Mouse (Mus musculus) inflammation-experienced regulatory T-cells, adult 6 months (primary cell): ENCODE results near the gene Mboat2. TPM values are rescaled to one million over a fixed set of nuclear protein-coding genes. Genes with fewer than 3 reads are reported as not detected.

Source experiments
- ATAC-seq: one replicate; pipeline ENCODE4 v1.8.0; 2017
- polyA plus RNA-seq, 3 experiments: library from polyadenylated mRNA; unstranded; fragments of 100-300 nt; shearing (Covaris generic); gene quantifications; one replicate each; pipeline ENCODE4 v1.2.1; 2017

Gene Mboat2
- polyA plus RNA-seq = not detected

DNA sequence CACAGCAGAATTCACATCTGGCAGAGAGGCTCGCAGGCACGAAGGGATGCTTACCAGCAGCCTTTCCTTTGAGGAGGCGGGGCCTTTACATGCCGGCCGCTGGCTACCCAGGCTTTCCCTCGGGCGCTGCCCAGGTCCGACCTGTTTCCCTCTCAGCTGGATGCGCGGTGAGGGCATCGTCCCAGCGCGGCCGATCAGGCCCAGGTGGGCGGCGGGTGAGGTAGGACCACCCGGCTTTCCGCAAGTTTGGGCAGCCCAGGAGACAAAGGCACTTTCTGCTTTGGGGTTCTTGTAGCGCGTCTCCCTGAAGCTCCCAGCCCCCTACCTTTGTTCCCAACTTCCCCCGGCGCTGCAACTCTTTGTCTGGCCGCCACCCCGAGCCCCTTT is at the start of gene Mboat2:
TSS of gene Mboat2 (plus strand) at position 114 of the 387 bp plus-strand sequence.
- peak; percentile 5 for ATAC-seq

DNA sequence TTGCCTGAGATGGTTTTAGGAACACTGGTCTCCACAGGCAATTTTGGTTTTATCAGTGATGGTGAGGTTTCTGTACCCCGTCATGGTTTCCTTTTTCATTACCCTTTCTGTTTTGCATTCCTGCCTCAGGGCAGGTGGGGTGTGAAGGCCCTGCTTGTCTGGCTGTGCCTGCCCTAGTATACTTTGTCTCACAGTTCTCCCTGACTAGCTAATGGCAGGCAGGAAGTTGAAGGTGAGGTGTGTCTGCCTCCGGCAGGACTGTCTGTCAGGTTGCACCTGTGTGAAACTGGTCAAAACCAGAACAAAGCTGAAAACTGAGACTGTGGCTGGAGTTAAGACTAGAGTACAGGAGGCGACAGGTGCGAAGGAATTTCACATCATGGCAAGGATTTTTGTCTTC is 46.9 kb upstream of the Mboat2 start:
- no peak for ATAC-seq

- no peak for ATAC-seq
Measured at GRCm38 (mm10) chr12:24785882-24786281, 44.8 kb upstream of the Mboat2 start.

DNA sequence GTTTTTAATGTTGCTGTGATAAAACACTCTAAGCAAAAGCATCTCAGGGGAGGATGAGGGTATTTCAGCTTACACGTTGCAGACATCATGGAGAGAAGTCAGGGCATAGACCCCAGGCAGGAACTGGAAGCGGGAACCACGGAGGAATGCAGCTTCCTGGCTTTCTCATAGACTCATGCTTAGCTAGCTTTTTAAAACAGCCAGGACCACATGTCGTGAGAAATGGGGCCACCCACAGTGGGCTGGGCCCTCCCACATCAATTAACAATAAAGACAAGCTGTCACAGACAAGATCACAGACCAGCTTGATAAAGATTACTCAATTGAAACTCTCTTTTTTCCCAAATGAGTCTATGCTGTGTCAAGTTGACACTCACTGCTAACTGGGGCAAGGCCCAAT is 44.4 kb upstream of the Mboat2 start:
- no peak for ATAC-seq

DNA sequence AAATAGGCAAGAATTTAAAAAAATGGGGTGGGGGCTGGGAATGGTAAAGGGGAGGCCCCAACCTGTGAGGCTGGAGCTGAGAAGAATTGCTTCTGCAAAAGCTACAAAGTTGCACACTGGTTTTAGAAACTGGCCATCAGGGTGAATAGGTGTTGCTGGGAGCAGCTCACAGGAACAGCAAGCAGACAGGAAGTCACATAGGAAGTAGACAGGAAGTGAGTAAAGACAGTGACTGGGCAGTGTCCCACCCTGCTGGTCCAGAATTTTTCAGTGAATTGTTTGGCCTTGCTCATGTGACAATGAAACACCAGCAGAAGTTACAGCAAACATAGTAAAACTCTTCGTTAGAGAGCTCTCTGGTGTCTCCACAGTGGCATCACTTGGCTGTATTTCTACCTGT is 41.0 kb upstream of the Mboat2 start:
- ATAC-seq = no peak

GRCm38 (mm10) chr12:24811230-24811629 is 19.4 kb upstream of the Mboat2 start:
- no peak for ATAC-seq

DNA sequence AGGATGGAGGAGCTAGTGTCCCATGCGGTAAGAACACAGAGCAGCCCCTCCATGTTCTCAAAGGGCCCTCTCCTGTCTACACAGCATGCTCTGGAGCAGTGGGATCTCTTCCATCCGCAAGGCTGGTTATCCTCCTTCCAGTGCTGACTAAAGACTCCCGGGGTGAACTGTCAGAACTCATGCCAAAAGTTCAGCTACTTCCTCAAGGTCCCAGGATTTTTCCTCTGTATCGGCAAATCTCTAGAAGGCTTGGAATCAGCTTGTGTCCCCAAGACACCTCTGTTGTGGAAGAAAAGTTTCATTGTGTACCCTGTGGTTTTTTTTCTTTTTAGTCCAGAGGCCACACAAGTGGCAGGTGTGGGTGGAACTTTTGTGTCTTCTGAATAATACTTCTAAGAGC is 18.8 kb upstream of the Mboat2 start:
- ATAC-seq = no peak

DNA sequence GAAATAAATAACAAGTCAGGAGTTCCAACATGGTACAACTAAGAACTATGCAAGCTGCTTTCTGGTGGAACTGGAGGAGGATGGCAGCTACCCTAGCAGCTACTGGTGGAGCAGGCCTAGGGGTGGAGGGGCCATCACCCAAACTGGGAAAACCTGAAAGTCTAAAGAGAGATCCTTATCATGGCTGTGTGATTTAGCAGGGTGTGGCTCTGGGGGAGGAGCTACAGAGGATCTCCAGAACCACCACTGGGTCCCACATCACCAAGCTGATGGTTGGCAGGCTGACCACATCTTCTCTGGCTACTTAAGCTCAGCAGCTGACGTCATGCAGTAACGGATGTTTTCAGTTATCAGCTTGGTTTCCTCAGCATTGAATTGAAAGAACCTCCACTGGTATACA is 7.8 kb upstream of the Mboat2 start:
- ATAC-seq = no peak

DNA sequence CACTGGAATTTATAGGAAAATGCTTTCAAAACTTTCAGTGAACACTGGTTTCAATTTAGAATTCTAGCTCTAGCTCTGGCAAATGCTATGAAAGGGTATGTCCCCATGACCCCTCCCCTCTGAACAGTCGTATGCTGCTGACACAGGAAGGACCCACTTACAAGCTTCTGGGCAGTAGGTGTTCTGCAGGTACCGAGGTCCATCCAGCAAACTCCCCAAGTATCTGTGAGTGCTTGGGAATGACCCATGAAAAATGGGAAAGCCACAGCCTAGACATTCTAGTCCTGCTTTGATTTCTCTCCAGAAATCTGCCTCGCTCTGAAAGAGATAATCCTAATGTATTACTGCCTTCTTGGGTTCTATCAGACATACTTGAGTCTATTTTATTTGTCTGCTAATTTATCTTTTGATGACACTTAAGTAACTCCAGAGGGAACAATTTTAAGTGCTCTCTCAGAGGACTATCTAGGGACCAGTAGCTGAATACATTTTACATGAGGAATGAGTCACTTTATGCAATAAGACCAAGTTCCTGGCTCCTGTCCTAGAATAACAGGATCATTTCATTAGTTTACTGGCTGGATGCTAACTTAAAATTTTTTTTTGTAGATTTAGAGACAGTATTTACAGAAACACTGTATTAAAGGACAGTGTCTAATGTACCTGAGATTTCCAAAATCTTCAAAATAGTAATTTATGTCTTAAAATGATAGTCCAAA is 6.9 kb upstream of the Mboat2 start:
- no peak for ATAC-seq

GRCm38 (mm10) chr12:24830086-24830485 is 593 bp upstream of the Mboat2 start:
- no peak for ATAC-seq

- ATAC-seq = peak; percentile 70
Measured at GRCm38 (mm10) chr12:24831153-24831963, 679 bp downstream of the Mboat2 start.

- ATAC-seq = no peak
Measured at GRCm38 (mm10) chr12:24831964-24832427, 1.3 kb downstream of the Mboat2 start.

DNA sequence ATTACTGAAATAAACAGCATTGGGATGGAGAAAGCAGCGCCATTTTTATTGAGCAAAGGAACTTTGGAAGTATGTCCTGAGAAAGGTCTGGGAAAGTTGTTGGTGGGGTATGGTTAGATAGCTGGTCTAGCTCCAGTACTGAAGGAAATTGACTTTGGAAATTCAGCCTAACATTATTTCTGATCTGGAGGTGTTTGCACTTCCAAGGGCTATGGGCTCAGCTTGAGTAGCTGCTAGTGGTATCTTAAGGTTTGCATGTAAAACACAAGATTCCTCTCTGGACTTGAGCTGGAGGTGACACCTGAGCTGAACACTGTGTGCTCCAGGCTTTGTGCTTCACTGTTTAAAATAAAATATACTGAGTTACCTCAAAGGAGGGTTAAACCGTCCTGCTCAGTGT is 1.8 kb downstream of the Mboat2 start:
- no peak for ATAC-seq

DNA sequence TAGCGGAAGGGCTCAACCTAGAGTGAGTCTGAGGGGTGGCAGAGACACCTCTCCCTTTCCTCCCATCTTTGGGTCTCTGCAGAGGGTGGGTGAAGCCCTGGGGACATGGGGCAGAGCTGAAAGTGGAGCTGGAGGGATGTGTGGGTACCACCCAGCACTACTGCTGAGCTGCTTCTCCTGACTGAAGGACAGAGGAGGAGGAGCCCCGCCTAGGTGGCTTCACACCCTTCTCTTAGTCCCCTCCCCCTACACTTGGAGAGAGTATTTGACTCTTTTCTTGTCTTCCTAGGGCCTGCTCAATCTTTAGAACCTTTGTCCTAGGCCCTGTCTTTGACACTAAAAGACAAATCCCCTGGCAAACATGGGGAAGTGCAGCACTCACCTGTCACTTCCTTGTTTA is 7.3 kb downstream of the Mboat2 start:
- ATAC-seq = no peak

GRCm38 (mm10) chr12:24841115-24841879 is 10.6 kb downstream of the Mboat2 start:
- no peak for ATAC-seq

- ATAC-seq = no peak
Measured at GRCm38 (mm10) chr12:24842299-24842910, 11.7 kb downstream of the Mboat2 start.

DNA sequence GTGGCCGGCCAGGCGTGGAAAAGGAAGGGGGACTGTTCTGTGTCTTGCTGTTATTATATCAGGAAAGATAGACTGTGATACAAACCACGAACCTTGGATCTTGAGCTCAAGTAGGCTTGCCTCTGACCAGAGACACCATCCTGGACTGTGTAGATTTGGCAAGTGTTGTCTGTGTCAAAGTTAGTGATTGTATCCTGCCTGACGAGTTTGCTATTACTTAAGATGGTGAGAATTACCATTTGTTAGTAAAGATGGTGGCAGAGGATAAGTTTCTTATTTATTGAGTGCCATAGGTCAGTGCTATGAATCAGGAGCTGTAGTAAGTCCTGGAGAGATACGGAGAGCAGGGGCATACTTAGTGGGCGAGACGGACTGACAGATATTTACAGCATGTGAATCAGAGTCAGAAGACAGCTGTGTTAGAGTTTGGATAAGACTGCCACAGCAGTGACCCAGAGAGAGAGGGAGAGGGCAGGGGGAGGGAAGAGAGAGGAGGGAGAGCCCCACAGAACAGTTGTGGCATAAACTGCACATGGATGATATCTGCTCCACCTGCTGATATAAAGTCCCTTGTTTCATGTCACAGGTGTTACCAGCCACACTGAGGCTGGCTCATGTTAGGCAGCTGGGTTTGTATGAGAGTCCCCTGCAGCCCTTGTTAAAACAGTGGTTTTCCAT is 12.9 kb downstream of the Mboat2 start:
- no peak for ATAC-seq

DNA sequence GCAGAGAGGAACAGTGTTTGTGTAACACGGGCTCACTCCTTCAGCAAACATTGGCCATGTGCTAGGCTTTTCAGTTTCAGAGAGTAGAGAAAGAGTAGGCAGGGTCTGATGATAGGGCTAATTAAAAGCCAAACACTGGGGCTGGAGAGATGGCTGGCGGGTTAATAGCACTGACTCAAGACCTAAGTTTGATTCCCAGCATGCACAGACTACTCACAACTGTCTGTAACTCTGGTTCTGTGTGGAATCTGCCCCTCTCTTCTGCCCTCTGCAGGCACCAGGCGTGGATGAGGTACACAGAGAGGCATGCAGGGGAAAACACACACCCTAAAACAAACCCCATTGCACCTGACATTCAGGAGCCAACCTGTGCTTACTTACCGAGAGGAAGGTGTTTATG is 14.7 kb downstream of the Mboat2 start:
- ATAC-seq = no peak

- ATAC-seq = no peak
Measured at GRCm38 (mm10) chr12:24848107-24848506, 17.4 kb downstream of the Mboat2 start.

DNA sequence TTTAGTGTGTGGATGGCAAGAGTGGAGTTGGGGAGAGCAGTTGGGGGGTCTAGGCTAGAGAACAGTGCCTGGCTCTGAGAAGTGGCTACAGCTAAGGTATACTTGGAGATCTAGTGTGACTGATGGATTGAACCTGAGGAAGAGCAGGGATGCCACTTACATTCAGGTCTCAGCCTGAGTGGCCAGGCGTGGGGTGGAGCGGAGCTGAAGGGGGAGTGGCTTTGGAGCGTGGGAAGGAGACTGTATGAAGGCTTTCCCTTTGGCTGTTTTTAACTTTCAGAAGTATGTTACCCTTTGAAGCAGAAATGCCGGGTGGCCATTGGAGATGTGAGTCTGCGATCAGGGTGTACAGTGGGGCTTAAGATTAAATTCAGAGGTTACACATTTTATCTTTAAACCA is 26.7 kb downstream of the Mboat2 start:
- ATAC-seq = no peak

DNA sequence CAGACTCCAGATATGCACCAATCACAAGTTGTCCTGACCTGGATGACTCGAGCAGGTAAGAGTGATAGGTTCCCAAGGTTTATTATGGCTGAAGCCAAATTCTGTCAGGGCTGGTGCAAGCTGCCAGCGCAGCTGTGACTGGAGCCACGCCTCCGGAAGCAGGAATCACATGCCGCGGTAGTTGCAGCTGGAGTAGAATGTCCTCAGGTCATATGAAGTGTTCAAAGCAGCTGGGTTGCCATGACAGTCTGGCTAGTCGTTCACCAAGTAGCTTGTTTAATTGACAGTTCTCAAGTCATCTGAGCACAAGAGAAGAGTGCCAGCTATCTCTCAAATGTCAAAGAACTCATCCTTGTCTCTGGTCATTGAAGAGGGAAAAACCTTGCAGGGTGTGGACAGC is 28.7 kb downstream of the Mboat2 start:
- no peak for ATAC-seq

DNA sequence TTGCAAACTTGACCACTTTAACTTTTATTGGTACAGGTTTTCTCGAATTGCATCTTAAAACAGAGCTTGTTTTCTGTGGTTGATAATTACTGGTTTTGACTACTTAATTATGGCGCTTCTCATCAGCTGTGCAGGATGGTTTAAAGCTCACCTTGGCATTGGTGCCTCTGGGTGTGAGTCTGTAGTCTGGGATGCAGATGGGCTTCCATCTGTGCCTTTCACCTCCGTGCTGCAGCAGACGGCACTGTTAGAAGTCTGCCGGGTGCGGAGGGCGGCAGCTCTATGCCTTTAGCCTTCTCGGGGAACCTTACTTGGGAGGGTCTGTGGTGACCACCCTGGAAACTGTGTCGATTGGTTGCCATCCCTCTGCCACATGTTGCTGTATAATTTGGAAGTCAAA is 29.8 kb downstream of the Mboat2 start:
- no peak for ATAC-seq
